Mouse (Mus musculus): Measurements from ENCODE around the gene Rtel1.

DNA sequence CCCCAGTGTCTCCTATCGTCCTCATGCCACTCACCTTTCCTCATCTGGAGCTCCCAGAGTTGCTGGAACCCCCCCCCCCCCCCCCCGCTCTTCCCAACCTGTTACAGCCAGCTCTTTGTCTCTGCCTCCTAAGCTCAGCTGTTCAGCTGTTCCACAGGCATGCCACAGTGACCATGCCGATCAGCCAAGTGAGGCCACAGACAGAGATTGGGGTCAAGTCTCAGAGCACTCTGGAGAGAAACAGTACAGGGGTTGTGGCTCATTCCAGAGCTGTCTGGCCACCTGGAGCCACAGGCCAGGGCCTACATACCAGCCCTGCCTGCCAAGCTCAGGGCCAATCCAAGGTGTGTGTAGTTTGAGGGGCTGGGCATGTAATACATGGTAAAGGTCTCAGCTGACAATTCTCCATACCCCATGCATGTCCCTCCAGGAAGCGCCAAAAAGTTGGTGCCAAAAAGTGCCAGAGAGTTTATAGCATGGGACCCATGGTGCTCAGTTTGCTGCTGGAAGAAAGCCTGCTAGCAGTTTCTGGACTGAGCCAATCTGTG is 67.2 kb downstream of the Rtel1 start:
- TF ChIP-seq CTCF (IDR thresholded peaks at IDR 0.05) (no peak), EP300 (IDR thresholded peaks at IDR 0.05) (no peak)
